Mouse (Mus musculus) lung, postnatal 10 days (tissue): Measurements from ENCODE around the gene Calb2.
A peak's percentile ranks its signal among the peaks of the same experiment; 100 is the strongest.

Experiments used
- DNase-seq: peaks from one replicate; pipeline ENCODE4 v3.0.0; 2021

The Calb2 gene

GRCm38 (mm10) chr8:110102653-110103052 is 65.4 kb downstream of the Calb2 start, which contains the start of gene Gm17720:
TSS of gene Gm17720 (minus strand) at chr8:110102753.
- DNase-seq, result no peak

GRCm38 (mm10) chr8:110101676-110102075 is 66.3 kb downstream of the Calb2 start:
- DNase-seq, result no peak

GRCm38 (mm10) chr8:110100907-110101306 is 67.1 kb downstream of the Calb2 start, which contains the start of gene Gm21964:
TSS of gene Gm21964 (plus strand) at chr8:110101207.
- no peak for DNase-seq

GRCm38 (mm10) chr8:110091869-110092268 is 76.1 kb downstream of the Calb2 start:
- peak; percentile 64 for DNase-seq
